Mouse (Mus musculus): Measurements from ENCODE around the gene Pde4d.

DNA sequence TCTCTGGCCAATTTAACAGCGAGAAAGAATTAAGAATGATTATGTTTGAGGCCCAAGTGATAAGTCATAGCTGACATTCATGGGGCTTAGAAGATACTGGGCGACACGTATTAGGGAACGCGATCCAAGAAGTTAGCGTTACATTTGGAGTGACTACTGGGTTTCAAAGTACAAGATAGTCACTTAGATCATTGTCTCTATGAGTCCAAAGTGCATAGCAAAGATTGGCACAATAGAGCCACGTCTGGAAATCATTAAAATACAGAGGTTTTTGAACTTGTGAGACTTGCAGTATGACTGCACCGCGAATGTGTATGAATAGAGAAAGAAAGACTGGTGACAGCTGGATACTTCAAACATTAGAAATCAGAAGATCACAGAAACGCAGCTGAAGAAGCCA, 825.1 kb downstream of the Pde4d start:
- TF ChIP-seq NRF1 (IDR thresholded peaks at IDR 0.05; ENCODE audit: insufficient read depth, low read depth, low read length, poor library complexity, severe bottlenecking) = no peak
- no peak for TF ChIP-seq GATA1 (IDR thresholded peaks at IDR 0.05; ENCODE audit: low read depth, low read length)
- TF ChIP-seq CTCF (IDR thresholded peaks at IDR 0.05 in 2 of 3, conservative IDR thresholded peaks at IDR 0.05 in 1 of 3; ENCODE audit: control insufficient read depth in 1 of 3, insufficient read depth in 1 of 3, low read depth in 2 of 3, low read length in 3 of 3, poor library complexity in 1 of 3, severe bottlenecking in 1 of 3) = no peak
- no peak for TF ChIP-seq MAX (IDR thresholded peaks at IDR 0.05; ENCODE audit: low read length)
- TF ChIP-seq E2F4 (IDR thresholded peaks at IDR 0.05; ENCODE audit: borderline replicate concordance, low read depth, low read length) = no peak
- no peak for TF ChIP-seq EP300 (IDR thresholded peaks at IDR 0.05; ENCODE audit: low read depth in 1 of 2, low read length in 2 of 2)
- TF ChIP-seq ETS1 (IDR thresholded peaks at IDR 0.05; ENCODE audit: low read depth, low read length) = no peak
- no peak for TF ChIP-seq POLR2A (IDR thresholded peaks at IDR 0.05; ENCODE audit: control insufficient read depth in 1 of 2, insufficient read depth in 1 of 2, low read depth in 1 of 2, low read length in 2 of 2, poor library complexity in 1 of 2)
- TF ChIP-seq BHLHE40 (IDR thresholded peaks at IDR 0.05; ENCODE audit: borderline replicate concordance, low read depth, low read length) = no peak
- TF ChIP-seq MAZ (IDR thresholded peaks at IDR 0.05; ENCODE audit: low read depth, low read length) = no peak
- TF ChIP-seq POLR2AphosphoS2 (IDR thresholded peaks at IDR 0.05; ENCODE audit: low read length) = no peak
- no peak for TF ChIP-seq ZC3H11A (IDR thresholded peaks at IDR 0.05; ENCODE audit: low read depth, low read length)

All from MEL (cell line).